Mouse (Mus musculus) heart, embryonic 10.5 days (tissue): Measurements from ENCODE around the gene Tgfbr3. TPM values are rescaled to one million over a fixed set of nuclear protein-coding genes. Genes with fewer than 3 reads are reported as not detected.

Experiments
- DNase-seq: peaks from one replicate; pipeline ENCODE4 v3.0.0-alpha.2; 2017; ENCODE audit warnings: low spot score
- H3K27ac ChIP-seq: fragments of 300-500 bp; sonication (generic); 2 replicates; pipeline ENCODE4 v1.5.1; 2016; ENCODE audit warnings: mild to moderate bottlenecking
- H3K27me3 ChIP-seq: fragments of 300-500 bp; sonication (generic); 2 replicates; pipeline ENCODE4 v1.6.1; 2016; ENCODE audit warnings: mild to moderate bottlenecking; ENCODE audit not compliant: poor library complexity, insufficient read depth, severe bottlenecking
- H3K36me3 ChIP-seq: fragments of 300-500 bp; sonication (generic); 2 replicates; pipeline ENCODE4 v1.6.1; 2016; ENCODE audit warnings: mild to moderate bottlenecking, moderate library complexity
- H3K4me1 ChIP-seq: fragments of 300-500 bp; sonication (generic); 2 replicates; pipeline ENCODE4 v1.6.1; 2016; ENCODE audit warnings: mild to moderate bottlenecking
- H3K4me3 ChIP-seq: fragments of 300-500 bp; sonication (generic); 2 replicates; pipeline ENCODE4 v1.5.1; 2016; ENCODE audit warnings: mild to moderate bottlenecking, moderate library complexity
- H3K9me3 ChIP-seq: fragments of 300-500 bp; sonication (generic); 2 replicates; pipeline ENCODE4 v1.6.1; 2016; ENCODE audit warnings: mild to moderate bottlenecking, moderate library complexity
- WGBS: fragments of 180-500 bp; shearing (Covaris S2); methylation state at CpG from one replicate; pipeline ENCODE4 v1.1.7; 2016; 5-methylcytosine and 5-hydroxymethylcytosine counted together
- polyA plus RNA-seq: library from polyadenylated mRNA; unstranded; fragments of >200 nt; fragmentation: Nextera tagmentation; extraction: Ambion mirVana; gene quantifications from 2 replicates; pipeline ENCODE4 v1.2.1, GENCODE M21; 2016

The Tgfbr3 gene
- polyA plus RNA-seq, 1 experiment from 2014 or later = 36.7 TPM

DNA sequence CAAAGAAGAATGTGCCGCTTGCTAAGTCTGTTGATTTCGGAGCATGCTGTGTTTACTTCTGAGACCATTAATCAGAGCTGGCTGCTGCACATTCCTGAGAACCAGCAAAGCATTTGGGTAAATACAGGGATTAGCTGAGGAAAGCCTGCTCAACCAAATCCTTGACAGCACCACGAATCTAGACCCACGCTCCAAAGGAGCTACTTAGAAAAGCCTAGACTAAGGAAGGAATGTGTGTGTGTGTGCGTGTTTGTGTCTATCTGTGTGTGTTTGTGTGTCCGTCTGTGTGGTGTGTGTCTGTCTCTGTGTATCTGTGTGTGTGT, 20.5 kb downstream of the Tgfbr3 start:
- WGBS = 30% methylated on average over 6 of the region's 6 CpGs
- H3K36me3 ChIP-seq = peaks cover 5% of the 10 kb centered on the region; the same call in 1 of the 2 replicates
- H3K4me1 ChIP-seq = peaks cover 53% of the 10 kb centered on the region
- no peaks in the 10 kb centered on the region for H3K27me3 ChIP-seq
- peak overlapping the region; percentile 57 for H3K27ac ChIP-seq
- H3K9me3 ChIP-seq = no peaks in the 10 kb centered on the region
- DNase-seq = no peak
- H3K4me3 ChIP-seq = no peak overlapping the region

DNA sequence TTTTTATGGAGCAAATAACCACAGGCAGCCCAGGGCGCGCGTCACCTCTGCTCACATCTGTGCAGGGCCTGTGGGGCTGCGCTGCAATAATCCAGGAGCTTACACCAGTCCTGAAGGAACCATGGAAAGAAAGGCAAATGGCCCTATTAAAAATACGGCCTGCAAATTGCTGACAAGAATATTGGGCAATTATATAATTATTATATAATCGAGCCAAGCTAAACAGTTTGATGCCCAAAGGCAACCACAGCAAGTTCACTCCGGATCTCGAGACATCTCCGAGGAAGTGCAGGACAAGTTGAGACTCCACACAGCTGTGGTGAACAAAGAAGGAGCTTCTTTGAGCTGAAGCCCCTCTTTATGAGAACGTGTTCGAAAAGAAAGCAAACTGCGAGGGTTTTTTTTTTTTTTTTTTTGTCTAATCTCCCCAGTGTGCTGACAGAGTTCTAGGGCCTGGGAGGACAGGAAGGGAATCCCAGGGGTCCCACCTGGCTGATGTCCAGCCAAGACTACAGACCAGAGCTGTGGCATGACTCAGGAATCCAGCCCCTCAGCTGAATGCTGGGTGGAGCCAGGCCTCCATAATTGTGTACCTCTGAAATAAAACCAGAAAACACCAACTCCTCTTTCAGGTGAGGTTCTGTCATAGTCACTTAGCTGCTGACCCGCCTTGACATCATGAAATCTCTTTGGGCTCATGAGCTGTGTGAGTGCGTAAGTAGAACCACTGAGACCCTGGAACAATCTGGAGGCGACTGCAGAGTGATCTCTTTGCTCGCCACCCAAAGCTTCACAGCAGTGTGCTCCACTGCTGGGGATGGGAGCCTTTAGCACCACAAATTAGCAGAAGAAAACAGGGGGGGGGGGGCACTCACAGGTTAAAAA, 21.1 kb downstream of the Tgfbr3 start:
- peak overlapping the region; percentile 57 for H3K27ac ChIP-seq
- DNase-seq = no peak
- no peaks in the 10 kb centered on the region for H3K9me3 ChIP-seq
- no peak overlapping the region for H3K4me3 ChIP-seq
- H3K36me3 ChIP-seq = peaks cover 5% of the 10 kb centered on the region; the same call in 1 of the 2 replicates
- H3K4me1 ChIP-seq = peaks cover 51% of the 10 kb centered on the region
- WGBS = 55% methylated on average over 16 of the region's 16 CpGs
- no peaks in the 10 kb centered on the region for H3K27me3 ChIP-seq

DNA sequence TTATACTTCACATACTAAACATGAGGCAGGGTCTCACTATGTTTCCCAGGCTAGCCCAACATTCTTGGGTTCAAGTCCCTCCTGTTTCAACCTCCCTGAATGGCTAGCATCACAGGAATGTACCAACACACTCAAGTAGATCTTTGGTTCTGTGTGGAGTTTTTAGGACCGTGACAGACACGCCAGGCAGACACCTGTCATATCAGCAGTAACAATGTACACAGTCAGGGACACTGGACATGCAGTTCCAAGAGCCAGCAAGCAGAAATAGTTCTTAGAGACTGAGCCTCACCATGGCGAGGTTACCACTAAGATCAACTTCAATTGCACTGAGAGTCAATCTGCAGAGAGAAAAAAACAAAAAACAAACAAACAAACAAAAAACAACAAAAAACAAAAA, 22.9 kb downstream of the Tgfbr3 start:
- peaks cover 36% of the 10 kb centered on the region for H3K4me1 ChIP-seq
- 67% methylated on average over 3 of the region's 3 CpGs for WGBS

DNA sequence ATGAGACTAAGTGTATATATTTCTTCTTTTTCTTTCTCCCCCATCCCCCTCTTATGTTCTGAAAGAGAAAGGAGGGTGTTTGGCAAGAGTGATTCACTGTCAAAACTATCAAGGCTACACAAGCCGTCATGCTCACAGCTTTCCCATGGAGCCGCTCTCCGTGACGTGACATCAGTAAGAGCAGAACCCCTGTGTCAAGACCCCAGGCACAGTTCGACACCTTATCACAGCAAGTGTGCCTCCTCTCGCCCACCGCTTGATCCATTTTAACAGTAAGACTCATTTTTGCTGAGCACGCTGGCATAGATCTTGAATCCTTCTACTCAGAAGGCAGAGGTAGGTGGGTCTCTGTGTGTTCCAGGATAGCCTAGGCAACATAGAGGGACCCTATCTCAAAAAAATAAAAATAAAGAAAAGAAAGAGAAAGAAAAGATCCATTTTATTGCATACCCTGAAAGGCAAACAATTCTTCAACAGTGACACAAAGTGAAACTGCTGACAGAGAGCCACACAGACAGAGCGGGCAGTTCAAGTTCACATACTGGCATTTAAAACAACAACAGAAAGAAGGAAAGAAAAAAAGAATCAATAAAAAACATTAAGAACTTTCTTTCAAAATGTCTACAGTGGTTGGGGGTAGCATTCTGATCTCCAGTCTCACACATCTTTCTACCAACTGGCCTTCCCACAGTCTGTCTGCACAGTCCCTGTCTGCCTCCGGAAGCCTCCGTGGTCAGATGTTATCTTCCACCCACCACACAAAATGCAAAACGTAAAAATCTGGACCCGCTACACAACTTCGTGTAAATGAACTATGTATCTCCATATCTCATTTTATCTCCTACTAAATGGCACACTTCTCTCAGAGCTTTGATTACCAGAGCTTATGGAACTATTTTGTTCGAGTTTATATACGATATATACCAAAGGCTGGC, 24.7 kb downstream of the Tgfbr3 start:
- no peak overlapping the region for H3K4me3 ChIP-seq
- no peak for DNase-seq
- H3K4me1 ChIP-seq = peaks cover 25% of the 10 kb centered on the region
- no peaks in the 10 kb centered on the region for H3K27me3 ChIP-seq
- H3K9me3 ChIP-seq = no peaks in the 10 kb centered on the region
- H3K36me3 ChIP-seq = peaks cover 8% of the 10 kb centered on the region; the same call in 1 of the 2 replicates
- no peak overlapping the region for H3K27ac ChIP-seq
- 87% methylated on average over 16 of the region's 16 CpGs for WGBS

More for the DNA sequence above, 22.9 kb downstream of the Tgfbr3 start:
- no peak overlapping the region for H3K27ac ChIP-seq
- no peaks in the 10 kb centered on the region for H3K27me3 ChIP-seq
- no peak overlapping the region for H3K4me3 ChIP-seq
- no peak for DNase-seq
- H3K36me3 ChIP-seq = peaks cover 7% of the 10 kb centered on the region; the same call in 1 of the 2 replicates
- H3K9me3 ChIP-seq = no peaks in the 10 kb centered on the region

DNA sequence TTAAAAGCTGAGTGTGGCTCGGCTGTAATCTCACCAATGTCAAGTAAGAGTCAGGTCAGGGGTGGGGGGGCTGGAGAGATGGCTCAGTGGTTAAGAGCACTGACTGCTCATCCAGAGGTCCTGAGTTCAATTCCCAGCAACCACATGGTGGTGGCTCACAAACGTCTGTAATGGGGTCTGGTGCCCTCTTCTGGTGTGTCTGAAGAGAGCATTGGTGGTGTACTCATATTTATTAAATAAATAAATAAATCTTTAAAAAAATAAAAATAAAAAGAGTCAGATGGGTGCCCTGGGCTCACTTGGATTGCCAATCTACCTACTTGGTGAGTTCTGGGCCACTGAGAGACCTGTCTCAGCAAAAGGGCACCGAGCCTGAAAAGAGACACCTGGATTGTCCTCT, 25.6 kb downstream of the Tgfbr3 start:
- Histone ChIP-seq H3K4me1 (peaks cover 20% of the 10 kb centered on the region), H3K9me3 (no peaks in the 10 kb centered on the region), H3K4me3 (no peak overlapping the region), H3K27me3 (no peaks in the 10 kb centered on the region), H3K36me3 (peaks cover 17% of the 10 kb centered on the region), H3K27ac (no peak overlapping the region)
- 87% methylated on average over 3 of the region's 3 CpGs for WGBS
- DNase-seq = no peak

DNA sequence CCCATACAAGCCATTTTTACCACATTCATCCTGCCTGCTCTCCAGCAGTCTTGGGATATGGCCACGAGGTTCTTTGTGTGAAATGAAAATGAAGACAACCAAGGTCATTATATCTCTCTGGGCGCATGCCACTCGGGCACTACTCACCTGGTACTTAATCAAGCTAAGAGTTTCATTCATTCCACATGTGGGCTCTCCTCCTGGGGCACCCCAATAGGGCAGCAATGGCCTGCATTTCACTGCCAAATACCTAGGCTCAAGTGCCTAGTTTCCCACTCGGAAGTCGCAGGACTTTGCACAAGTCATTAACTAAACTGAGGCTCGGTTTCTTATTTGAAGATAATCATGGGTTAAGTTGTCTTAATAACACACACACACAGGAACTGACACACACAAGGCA, 27.5 kb downstream of the Tgfbr3 start:
- DNase-seq = no peak
- WGBS = 83% methylated on average over 6 of the region's 6 CpGs

DNA sequence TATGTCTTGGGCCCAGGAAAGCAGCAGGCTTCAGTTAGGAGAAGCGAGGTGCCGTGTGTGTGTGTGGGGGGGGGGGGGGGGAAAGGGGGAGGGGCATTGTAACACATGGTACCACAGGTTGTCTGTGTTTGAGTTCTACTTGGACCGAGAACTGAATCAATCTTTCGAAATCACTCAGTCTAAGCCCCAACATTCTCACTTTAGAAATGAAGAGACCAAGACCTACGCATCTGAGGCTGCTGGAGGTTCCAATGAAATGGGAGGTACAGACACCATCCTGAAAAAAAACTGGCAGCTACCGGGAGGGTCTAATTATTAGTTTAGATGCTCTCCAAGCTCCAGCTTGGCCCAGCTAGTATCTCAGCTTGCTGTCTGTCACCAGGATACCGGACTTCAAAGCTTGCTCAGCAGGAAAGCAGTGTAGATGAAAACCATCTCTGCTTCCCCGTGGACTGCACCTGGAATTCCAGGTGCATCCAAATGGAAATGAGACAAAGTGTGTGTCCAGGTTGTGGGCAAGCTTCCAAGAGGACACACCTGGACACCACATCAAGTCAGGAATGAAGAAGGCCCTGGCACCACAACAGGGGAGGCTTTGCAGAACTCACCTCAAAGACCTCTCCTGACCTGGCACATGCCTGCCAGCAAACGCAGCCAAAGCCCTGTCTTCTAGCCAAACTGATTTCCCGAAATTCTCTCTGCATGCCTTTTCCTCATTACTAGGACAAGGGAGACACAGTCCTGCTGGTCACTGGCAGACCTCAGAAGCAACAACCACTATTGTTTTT, 28.5 kb downstream of the Tgfbr3 start:
- H3K27ac ChIP-seq = no peak overlapping the region
- peaks cover 2% of the 10 kb centered on the region; the same call in 1 of the 2 replicates for H3K4me1 ChIP-seq
- 59% methylated on average over 10 of the region's 10 CpGs for WGBS
- no peak for DNase-seq
- H3K9me3 ChIP-seq = no peaks in the 10 kb centered on the region
- H3K27me3 ChIP-seq = no peaks in the 10 kb centered on the region
- H3K4me3 ChIP-seq = no peak overlapping the region
- H3K36me3 ChIP-seq = peaks cover 21% of the 10 kb centered on the region

More for the DNA sequence above, 27.5 kb downstream of the Tgfbr3 start:
- H3K4me3 ChIP-seq = no peak overlapping the region
- no peaks in the 10 kb centered on the region for H3K27me3 ChIP-seq
- H3K9me3 ChIP-seq = no peaks in the 10 kb centered on the region
- no peak overlapping the region for H3K27ac ChIP-seq
- H3K36me3 ChIP-seq = peaks cover 21% of the 10 kb centered on the region
- peaks cover 4% of the 10 kb centered on the region; the same call in 1 of the 2 replicates for H3K4me1 ChIP-seq

DNA sequence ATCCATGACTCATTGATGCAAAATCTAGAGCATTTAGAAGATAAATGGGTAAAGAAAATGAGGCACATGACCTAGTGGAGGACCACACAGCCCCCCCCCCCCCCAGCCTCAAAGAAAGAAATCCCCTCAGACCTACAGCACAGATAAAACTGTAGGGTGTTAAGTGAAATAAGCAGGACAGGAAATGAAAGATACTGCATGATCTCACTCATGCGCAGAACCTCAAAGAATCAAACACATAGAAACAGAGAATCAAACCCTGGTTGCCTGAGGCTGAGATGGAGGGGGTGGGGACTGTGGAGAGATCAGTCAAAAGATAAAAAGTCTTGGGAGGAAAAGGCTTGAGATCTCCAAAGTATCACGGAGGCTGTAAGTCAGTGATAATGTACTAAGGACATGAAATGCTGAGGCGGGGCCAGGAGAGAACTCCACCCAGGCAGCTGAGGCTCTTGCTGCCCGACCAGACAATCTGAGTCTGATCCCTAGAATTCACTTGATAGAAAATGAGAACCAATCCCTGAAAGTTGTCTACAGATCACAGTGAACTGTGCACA, 29.9 kb downstream of the Tgfbr3 start:
- H3K4me1 ChIP-seq = peaks cover 2% of the 10 kb centered on the region; the same call in 1 of the 2 replicates
- H3K27ac ChIP-seq = no peak overlapping the region
- no peak overlapping the region for H3K4me3 ChIP-seq
- no peaks in the 10 kb centered on the region for H3K9me3 ChIP-seq
- WGBS = 59% methylated on average over 4 of the region's 4 CpGs
- H3K27me3 ChIP-seq = no peaks in the 10 kb centered on the region
- DNase-seq = no peak
- peaks cover 27% of the 10 kb centered on the region for H3K36me3 ChIP-seq

DNA sequence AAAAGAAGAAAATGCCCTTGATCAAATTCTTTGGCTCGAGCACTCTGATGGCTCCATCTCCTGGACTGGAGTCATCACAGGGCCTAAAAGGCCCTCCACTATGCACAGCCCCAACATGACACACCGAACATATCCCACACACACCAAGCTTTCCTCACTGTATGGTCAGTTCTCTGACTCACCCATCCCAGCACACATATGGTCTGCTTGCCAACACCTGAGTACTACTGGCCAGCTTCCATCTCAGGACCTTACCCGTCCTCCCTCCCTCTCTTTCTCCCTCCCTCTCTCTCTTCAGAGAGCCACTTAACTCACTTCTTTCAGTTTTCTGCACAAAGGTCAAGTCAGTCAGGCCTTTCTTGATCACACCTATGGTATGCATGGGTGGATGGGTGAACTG, 36.0 kb downstream of the Tgfbr3 start:
- H3K27ac ChIP-seq = no peak overlapping the region
- H3K4me3 ChIP-seq = no peak overlapping the region
- H3K9me3 ChIP-seq = no peaks in the 10 kb centered on the region
- DNase-seq = no peak
- H3K36me3 ChIP-seq = peaks cover 18% of the 10 kb centered on the region; the same call in 1 of the 2 replicates
- H3K4me1 ChIP-seq = peaks cover 34% of the 10 kb centered on the region
- 92% methylated on average over 3 of the region's 3 CpGs for WGBS
- H3K27me3 ChIP-seq = no peaks in the 10 kb centered on the region

DNA sequence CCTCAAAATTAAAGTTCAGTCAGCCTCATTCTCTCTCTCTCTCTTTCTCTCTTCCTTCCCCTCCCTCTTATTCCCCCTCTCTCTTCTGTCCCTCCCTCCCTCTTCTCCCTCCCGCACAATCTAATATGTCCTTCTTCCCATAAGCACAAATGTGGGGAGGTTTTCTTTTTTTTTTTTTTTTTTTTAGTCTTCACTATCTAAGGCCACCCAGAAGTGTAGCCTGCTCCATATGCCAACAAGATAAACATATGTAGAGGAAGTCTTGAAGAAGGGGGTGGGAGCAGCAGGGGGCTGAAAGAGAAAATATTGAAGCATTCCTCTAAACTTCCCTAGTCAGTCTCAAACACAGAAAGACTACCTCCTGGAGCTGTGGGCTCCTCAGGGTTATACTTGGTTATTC, 37.0 kb downstream of the Tgfbr3 start:
- H3K27me3 ChIP-seq = no peaks in the 10 kb centered on the region
- no peak overlapping the region for H3K4me3 ChIP-seq
- no peaks in the 10 kb centered on the region for H3K9me3 ChIP-seq
- H3K4me1 ChIP-seq = peaks cover 34% of the 10 kb centered on the region
- 32% methylated on average over 1 of the region's 1 CpGs for WGBS
- no peak for DNase-seq
- peak overlapping the region; percentile 62; the same call in 1 of the 2 replicates for H3K27ac ChIP-seq
- H3K36me3 ChIP-seq = peaks cover 18% of the 10 kb centered on the region; the same call in 1 of the 2 replicates

DNA sequence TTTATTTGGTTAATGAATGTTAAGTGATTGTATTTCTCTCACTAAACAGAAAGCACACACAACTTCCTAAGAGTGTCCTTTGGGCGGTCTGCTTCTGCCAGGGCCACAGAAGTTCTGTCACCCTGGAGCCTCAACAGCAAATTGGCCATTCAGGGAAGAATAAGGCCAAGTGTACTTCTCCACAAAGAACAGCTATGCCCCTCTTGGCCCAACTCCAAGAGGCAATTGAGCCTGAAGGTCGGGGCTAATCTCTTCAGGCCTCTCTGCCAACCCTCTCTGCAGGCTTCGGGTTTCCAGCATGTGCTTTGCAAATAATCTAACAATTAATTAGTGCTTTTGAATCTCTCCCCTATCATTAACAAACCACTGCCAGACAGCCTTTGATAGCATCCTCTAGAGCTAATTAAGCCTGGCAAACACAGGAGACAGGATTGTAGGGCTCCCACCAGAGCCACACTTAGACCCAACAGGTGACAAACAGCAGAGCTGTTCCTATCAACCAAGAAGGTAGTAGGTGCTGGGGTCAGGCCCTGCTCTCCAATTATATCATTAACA, 37.6 kb downstream of the Tgfbr3 start:
- peaks cover 34% of the 10 kb centered on the region for H3K4me1 ChIP-seq
- no peak overlapping the region for H3K4me3 ChIP-seq
- no peaks in the 10 kb centered on the region for H3K27me3 ChIP-seq
- H3K36me3 ChIP-seq = peaks cover 18% of the 10 kb centered on the region; the same call in 1 of the 2 replicates
- DNase-seq = no peak
- peak overlapping the region; percentile 62; the same call in 1 of the 2 replicates for H3K27ac ChIP-seq
- H3K9me3 ChIP-seq = no peaks in the 10 kb centered on the region
- 15% methylated on average over 3 of the region's 3 CpGs for WGBS
